Mouse (Mus musculus): ENCODE measurements around the gene Dpf3.

Gene Dpf3

DNA sequence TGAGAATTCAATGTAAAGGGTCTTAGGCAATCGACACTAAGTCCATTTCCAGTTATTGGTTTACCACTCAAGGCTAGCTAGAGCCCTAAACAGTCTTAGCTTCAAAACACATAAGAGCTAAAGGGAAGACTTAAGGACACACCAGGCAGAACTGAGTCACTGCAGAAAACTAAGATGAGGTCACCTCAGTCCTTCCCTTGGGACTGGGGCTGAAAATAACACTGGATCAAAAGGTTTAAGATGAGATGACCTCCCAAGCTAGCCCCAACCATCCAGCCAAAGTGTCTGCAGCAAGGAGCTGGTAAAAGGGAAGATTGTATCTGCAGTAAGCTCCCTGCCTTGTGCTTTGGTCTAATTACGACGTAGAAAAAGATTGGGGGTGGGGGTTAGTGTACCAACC, 216.3 kb downstream of the Dpf3 start:
- no peak for DNase-seq

DNA sequence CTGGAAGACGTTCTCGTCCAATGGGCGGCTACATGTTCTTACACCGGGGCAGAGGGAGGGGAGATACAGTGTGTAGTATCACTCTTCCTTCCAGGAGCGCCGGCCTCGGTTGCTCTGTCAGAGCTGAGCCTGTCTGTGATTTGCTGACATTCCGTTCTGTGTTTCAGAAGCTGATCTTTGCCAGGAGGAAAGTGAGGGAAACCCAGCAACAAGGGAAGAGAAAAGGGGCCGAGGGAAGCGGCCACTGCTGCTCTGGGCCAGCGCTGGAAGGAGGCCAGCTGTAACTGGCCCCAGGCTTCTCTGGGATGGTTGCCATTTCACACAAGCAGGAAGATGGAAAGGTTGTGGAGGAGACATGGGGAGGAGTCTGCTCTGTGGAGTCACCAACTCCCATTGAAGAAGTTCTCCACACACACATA, 219.0 kb downstream of the Dpf3 start:
- DNase-seq, result no peak

DNA sequence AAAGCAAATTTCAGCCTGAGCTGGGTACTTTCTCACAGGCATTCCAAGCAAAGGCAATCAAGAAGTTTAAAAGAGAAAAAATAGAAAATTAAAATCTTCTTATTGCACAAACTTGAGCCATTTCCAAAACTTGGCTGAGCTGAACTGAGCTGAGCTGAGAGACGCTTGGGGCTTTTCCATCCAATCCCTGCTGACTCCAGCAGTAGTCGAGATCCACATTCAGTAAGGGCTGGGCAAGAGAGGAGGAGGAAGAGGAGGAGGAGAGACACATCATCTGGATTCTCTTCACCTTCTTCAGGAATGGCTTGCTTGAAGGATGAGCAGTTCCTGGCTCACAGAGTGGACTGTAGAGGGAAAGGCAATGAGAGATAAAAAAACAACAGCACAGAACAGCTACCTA, 227.0 kb downstream of the Dpf3 start:
- DNase-seq, result no peak

DNA sequence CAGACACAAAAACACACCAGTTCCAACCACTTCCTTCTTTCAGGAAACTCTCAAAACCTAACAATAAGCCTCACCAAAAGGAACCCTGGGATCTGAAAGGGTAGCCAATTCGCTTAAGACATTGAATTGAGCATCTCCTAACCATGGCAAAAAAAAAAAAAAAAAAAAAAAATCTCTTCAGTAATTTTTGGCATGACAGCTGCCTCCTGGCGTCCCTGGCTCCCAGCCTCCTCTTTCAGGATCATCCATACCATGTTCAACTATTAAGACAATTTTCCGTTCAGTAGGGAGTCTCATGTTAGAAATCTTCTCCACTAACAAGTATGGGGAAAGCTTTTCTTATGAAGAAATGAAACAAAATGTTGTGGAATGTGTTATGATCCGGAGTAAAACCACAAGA, 233.1 kb downstream of the Dpf3 start:
- no peak for DNase-seq

DNA sequence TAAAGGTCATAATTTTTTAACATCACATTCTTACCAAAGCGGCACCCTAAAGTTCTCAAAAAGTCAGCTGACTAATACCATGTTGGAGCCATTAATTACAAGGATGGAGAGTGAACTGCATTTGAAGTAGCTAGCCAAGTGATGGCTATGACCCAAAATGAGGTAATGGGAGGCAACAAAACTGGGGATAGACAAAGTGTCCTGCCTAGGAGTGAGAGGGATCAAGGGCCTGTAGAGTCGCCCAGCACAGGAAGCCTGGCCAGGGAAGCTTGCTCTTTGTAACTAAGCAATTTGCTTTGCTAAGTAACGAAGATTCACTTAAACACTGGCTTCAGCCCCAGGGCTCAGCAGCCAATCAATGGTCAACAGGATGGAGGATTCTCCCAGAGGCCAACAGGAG, 238.4 kb downstream of the Dpf3 start:
- DNase-seq, result no peak

DNA sequence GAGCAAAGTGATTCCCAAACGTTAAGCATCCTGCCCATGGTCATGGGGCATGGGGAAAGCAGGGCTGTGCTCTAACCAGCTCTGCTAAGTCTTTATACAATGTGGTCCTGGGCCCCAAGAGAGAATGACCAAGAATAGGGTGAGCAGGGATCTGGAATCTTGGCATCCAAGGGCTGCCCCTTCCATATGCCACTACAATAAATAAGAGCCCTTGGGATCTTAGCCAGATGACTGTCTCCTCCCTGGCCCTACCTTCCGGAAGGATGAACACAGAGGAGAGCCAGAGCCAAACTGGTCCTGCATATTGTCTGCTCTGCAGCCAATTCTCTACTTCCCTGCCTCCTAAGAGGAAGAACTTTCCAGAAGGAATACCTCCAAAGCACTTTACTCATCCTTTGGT, 238.9 kb downstream of the Dpf3 start:
- DNase-seq, result no peak

DNA sequence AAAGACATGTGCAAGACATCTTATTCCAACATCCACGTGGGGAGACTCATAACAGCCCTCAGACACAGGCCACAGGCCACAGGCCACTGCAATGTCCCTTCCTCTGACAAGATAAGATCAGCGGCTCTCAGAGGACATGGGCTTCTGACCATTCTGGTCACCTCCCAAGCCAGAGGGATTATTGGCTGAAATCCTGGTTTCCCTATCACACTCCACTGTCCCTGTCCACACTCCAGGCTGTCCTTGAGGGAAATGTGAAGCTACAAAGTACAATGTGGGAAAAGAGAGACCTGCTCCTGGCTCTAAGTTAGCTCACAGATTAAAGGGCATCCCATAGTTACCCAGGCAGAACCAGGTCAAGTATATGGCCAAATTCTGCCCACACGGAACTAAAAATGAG, 239.8 kb downstream of the Dpf3 start:
- no peak for DNase-seq

DNA sequence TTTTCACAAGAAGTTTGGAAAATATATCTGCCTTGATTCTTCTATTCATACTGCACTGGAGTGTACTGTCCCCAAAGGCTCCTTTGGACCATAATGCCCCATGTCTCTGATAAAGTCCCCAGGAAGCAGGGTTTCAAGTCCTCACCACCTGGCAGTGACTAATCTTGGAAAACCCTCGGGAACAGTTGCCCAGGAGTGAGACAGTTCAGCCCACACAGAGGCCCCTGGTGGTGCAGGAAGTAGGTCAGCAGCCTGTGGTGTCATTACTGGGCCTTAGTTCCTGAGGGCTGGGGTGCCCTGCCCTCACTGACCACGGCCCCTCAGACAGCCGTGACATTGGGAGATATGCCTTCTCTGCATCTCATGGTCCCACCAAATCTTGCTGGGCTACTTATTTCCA, 246.5 kb downstream of the Dpf3 start:
- DNase-seq, result no peak

DNA sequence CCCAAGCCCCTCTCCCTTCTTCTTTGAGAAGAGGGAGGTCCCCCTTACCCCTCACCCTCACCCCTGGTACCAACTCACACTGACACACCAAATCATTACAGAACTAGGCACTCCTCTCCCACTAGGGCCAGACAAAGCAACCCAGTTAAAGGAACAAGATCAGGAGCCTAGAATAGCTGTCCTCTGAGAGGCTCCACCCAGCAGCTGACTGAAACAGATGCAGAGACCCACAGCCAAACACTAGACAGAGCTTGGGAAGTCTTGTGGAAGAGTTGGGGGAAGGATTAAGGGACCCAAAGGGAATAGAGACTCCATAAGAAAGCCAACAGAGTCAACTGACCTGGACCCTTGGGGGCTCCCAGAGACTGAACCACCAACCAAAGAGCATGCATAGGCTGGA, 246.9 kb downstream of the Dpf3 start:
- DNase-seq, result no peak

DNA sequence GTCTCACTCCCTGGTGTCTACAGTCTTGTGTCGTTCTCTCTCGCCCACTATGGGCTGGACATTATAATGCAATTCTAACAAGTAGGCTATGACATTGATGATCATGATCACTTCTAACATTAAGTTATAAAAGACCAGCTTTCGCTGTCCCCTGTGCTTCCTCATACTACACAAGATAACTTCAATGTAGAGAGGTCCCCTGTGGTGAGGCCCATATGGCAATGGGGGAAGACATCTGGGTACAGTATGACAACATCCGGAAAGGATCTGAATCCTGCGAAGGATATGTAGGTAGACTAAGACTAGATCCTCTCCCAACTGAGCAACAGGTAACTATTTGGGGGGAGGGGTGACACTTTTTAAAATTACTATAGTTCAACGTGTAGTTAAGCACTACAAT, 251.7 kb downstream of the Dpf3 start:
- DNase-seq, result no peak

DNA sequence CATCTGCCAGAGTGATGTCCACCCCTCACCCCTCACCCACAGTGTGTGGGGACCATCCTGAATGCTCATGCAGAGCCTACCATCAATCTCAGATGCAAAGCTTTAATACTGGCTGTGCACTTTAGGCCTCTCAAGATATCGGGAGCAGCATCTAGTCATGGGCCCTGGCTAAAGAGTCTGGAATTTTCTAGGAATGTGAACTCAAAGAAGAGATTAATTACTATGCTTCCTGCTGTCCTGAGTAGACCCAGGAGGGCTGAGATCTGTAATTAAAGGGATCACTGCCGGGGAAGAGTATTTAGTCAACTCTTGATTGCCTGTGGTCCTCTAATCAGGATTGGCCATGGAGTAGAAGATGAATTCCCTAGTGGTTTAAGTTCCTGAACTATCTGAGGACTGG, 252.5 kb downstream of the Dpf3 start:
- DNase-seq, result no peak

DNA sequence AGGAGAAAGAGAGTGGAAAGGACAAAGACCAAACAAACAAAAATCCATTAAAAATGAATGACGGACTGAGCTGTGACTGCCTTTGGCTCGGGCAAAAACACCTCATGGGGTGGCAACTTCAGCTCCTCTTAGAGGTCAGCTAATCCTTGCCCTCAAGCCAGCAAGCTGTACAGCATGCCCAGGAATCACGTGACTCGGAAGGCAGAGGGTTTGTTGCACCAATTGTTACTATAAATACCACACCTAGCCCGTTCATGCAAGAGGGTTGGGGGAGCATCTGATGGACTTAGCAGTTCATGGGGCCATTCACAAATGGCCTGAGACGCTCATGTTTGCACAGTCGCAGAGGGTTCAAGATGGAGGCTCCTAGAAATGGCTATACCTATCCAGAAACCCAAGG, 253.9 kb downstream of the Dpf3 start:
- DNase-seq, result no peak

DNA sequence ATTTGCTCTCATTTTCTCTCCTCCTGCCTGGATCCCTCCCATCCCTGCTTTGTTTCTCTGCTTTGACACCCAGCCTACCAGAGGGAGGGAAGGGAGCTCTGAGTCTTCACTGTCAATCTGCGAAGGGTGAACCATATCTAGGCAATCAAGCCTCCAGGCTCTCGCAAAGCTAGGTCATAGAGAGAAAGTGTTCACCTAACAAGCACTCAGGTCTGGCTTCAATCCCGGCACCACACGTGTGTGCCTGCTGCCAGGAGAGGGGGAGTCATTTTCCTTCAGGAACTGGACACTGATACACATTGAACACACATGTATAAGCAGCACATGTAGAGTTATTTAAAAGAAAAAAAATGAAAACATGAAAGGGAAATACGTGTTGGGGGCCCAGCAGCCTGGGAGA, 254.6 kb downstream of the Dpf3 start:
- DNase-seq, result no peak

DNA sequence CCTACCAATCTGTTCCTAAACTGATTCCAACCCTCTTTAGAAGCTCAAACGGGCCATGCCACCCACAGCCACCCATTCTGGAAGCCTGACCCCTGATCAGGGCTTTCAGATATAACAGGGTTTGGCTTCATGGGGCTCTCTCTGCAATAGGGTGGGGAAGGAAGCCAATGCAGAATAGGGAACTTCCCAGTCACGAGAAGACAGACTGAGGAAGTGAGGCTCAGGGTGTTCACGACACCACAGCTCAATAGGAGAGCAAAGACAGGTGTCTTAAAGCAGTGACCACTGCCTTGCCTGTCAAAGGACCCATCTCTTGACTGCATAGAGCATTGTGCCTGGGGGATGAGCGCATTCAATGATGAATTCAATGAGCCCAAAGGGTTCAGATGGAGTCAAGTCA, 256.3 kb downstream of the Dpf3 start:
- no peak for DNase-seq

DNA sequence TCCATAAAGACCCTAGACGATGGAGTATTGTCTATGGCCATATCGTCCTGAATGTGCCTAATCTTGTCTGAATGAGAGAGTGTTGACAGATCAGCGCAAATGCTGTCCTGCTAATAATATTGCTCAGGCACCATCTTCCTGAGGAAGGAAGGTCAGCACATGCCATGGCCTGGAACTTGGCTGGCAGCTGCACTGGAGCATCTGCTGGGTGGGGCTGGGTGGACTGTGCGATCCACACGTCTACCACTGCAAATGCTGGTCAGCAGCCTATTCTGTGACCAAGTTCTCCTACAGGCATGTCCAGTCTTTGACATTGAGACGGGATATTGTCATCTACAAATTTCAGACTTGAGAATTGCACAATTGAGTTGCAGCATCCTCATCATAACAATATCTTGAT, 257.8 kb downstream of the Dpf3 start:
- DNase-seq, result no peak

DNA sequence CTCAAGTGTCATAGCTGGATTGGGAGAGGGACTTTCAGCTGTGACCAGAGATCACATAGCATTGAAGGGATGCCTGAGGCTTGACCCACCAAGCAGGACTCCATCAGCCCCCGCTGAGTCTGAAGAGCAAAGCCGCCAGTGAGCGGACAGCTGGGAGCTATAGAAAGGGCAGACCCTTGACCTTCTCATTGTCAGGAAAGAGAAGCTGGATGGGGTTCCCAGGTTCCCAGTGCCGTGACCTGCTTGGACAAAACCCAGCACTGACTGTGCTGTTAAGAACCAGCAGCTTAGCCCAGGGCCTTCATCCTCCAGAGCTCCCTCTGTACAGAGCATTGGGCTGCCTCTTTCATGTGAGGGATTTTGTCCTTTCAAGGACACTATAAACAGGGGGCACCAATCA, 260.5 kb downstream of the Dpf3 start:
- DNase-seq, result no peak

DNA sequence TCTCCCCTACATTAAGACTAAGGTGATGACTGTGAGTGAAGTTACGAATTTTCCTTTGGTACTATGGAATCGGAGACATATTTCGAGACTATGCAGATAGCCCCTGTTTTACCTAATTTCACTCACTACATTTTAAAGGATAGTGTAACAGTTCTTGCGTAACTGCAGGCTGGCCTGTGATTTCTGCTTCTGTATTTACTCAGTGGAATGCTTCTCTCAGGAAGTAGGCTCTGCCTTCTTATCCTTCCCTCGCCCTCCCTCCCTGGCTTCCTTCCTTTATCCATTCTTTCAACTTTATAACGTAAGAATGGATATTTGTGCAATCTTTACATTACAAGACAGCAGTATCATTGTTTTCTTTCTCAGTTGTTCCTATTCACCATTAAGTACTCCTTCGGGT, 266.6 kb downstream of the Dpf3 start:
- DNase-seq, result no peak

DNA sequence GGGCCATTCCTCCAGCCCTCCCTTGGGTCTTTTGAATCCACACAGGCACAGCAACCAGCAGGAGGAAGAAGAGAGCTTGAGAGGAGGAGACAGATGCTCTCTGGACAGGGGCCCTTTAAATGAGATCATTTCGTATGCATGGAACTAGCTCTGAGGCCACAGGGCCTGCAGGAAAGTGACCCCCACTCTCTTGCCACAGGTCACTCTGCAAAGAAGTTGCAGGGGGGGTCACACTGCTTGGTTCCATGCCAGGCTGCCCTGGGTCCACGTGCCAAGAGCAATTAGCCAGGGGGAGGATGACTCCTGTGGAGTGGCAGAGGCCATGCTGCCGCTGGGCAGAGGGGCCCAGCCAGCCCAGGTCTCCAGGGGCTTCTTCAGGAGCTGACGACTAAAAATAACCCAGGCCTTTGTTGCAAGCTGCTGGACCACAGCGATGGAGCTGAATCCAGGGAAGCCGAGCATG, 273.6 kb downstream of the Dpf3 start:
- no peak for DNase-seq

DNA sequence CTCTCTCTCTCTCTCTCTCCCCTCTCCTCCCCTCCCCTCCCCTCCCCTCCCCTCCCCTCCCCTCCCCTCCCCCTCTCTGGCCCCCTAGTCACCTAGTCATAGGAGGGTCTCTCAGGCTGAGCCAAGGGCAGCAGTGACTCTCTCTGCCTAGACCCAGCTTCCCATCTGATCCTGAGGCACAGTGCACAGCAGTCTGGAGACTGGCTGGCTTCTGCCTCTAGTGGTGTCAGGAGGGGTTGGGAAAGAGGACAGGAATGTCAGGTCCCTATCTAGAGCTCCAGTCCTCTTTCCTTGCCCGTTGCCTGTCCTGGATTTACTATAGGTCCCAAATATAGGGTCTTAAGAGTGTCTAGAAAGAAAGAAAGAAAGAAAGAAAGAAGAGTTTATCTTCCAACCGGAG, 275.5 kb downstream of the Dpf3 start:
- no peak for DNase-seq

DNA sequence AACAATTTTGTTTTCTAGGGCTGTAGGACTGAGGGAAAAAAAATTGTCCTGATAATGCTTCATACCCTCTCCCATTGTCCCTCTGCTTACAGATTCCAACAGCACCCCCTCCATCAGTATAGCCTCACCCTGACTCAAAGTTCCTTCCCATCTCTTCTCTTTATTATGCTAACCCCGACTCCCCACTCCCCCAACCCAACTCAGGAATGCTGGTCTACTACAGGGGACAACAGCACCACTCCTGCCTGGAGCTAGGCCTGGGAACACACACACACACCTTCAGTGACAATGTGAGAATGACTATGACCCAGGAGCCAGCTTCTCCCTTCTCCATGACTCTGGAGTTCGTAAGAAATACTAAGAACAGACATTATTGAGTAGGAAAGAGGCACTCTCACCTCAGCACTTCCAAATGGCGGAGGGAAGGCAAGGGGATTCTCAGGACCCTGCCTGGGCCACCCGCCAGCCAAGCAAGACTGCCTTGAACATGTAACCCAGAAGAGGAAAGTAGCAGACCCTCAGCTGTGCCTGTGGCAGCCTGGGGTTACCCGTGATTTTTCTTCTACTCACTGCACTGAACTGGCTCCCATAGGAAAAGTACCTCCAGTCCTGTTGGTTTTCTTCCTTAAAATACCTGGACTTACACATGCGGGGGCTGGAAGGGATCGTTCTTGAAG, 276.2 kb downstream of the Dpf3 start:
- DNase-seq, result no peak

DNA sequence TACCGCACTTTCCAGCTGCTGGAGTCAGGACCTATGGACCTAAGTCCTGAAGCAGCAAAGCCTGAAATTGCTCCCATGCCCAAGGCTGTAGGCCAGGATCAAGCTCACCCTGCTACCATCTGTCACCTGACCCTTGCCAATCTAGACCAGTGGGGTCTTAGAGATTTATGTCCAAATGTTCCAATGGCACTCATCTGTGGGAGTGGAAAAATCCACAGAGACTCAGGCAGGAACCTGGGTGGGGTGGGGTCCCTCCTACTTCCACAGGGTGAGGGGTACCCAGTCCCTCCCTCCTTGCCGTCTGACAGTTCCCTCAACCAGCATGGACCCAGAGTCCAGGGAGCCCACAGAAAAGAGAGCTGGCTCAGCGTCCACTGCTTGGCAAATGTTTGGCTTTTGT, 276.8 kb downstream of the Dpf3 start:
- DNase-seq, result no peak

DNA sequence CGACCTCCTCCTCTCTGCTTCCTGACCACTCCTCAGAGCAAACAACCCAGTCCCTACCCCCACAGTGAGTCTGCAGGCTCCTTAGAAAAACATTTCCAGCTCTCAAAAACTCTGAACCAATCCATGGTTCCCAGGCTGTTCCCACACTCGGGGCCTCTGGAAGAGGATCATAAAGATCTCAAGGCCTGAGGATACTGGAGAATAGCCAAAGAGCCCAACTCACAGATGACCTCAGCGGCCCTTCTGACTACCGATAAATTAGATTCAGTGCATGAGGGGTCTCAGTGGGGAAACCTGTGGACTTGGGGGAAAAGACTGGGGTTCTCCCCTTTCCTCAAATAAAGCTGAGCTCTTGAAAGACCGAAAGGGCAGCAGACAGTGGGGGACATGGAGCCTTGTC, 277.2 kb downstream of the Dpf3 start:
- no peak for DNase-seq

DNA sequence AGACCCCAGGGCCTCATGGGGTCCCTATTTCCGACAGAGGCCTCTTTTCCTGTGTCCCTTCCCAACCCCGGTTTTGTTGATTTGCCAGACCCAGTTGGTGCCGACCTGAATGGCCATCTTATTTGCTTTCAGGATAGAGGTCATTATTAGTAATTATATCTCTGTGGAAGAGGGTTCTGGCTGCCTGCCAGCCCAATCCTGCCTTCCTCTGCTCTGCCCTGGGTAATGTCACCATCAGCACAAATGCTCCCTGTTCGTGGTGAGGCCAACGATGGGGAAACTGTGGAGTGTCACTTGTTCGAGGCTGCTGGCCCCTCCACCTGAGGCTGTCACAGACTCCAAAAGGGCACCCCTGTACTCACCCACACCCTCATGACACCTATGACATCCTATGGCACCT, 278.1 kb downstream of the Dpf3 start:
- DNase-seq, result no peak

DNA sequence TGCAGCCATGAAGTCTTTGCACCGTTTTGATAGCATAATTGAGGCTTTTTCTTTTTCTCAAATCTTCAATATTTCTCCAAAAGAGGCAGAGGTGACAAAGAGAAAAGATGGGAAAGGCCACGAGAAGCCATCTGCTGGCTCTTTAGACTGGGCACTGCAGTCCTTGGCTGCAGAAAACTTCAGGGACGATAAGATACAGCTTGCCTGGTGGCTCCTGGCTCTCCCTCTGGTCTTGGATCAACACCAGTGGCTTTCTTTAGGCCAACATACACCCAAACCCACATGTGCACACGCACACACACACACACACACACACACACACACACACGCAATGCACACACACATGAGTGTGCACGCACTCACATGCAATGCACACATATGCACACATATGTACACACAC, 278.7 kb downstream of the Dpf3 start:
- no peak for DNase-seq

DNA sequence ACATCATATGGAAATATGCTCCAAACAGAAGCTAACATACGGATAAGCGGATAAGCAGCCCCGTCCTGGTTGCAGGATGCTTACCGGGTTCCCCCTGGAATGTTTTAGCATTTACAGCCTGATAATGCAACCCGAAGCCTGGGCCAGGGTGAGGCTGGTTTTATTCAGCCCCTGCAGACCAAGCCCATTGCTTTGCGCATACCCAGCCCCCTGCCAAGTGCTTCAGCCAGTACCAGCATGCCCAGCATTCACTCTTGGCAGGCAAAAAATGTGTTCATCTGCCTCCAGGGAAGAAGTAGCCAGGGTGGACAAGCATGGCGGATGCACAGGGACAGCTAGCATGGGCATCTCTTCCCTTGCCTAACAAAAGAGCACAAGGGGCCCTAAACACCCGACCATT, 279.5 kb downstream of the Dpf3 start:
- DNase-seq, result no peak

DNA sequence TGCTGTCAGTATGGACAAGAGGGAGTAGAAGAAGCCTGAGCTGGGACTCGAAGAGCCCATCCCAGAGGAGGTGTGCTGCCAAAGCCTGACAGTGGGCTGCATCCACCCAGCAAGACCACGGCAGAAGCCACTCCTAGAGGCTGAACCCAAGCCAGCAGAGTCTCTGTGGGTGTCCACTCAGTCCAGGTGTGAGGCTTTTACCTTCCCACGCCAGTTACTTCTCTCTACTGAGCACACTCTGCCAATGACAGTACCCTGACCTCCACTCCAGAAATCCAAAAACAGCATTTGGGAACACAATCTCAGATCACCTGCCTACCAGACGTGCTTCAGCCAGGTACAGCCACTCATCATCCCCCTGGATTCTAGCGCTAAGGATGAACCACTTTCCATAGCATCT, 280.0 kb downstream of the Dpf3 start:
- no peak for DNase-seq
